Mouse (Mus musculus) thymus, postnatal 36 days (tissue): ENCODE data around the gene Kif13a.

ENCODE experiments used
- DNase-seq, 2 experiments: peaks; one replicate each; pipeline ENCODE4 v3.0.0; 2022; ENCODE audit warnings: mixed read lengths in 2 of 2

Gene Kif13a

GRCm38 (mm10) chr13:46919797-46920196 lies 9.9 kb downstream of the Kif13a start:
- no peak for DNase-seq

- DNase-seq: no peak
Observed at GRCm38 (mm10) chr13:46918509-46918908, 11.2 kb downstream of the Kif13a start.

- DNase-seq: no peak
Observed at GRCm38 (mm10) chr13:46911960-46912359, 17.7 kb downstream of the Kif13a start.

GRCm38 (mm10) chr13:46911018-46911419 lies 18.6 kb downstream of the Kif13a start:
- DNase-seq: no peak

- no peak for DNase-seq
Observed at GRCm38 (mm10) chr13:46909946-46910345, 19.7 kb downstream of the Kif13a start.

- DNase-seq: no peak
Observed at GRCm38 (mm10) chr13:46909005-46909565, 20.6 kb downstream of the Kif13a start.

- no peak for DNase-seq
Observed at GRCm38 (mm10) chr13:46908387-46908786, 21.3 kb downstream of the Kif13a start.

- no peak for DNase-seq
Observed at GRCm38 (mm10) chr13:46907861-46908260, 21.8 kb downstream of the Kif13a start.

GRCm38 (mm10) chr13:46907115-46907514 lies 22.6 kb downstream of the Kif13a start:
- no peak for DNase-seq

GRCm38 (mm10) chr13:46905971-46906370 lies 23.7 kb downstream of the Kif13a start:
- no peak for DNase-seq

GRCm38 (mm10) chr13:46904982-46905621 lies 24.6 kb downstream of the Kif13a start:
- no peak for DNase-seq

- DNase-seq: no peak
Observed at GRCm38 (mm10) chr13:46902568-46903255, 27.0 kb downstream of the Kif13a start.

- DNase-seq: no peak
Observed at GRCm38 (mm10) chr13:46900870-46901555, 28.7 kb downstream of the Kif13a start.

GRCm38 (mm10) chr13:46898837-46899236 lies 30.8 kb downstream of the Kif13a start:
- DNase-seq: no peak

- no peak for DNase-seq
Observed at GRCm38 (mm10) chr13:46898411-46898810, 31.3 kb downstream of the Kif13a start.

- no peak for DNase-seq
Observed at GRCm38 (mm10) chr13:46892380-46892779, 37.3 kb downstream of the Kif13a start.

GRCm38 (mm10) chr13:46888150-46888683 lies 41.5 kb downstream of the Kif13a start:
- DNase-seq: no peak

- no peak for DNase-seq
Observed at GRCm38 (mm10) chr13:46886497-46887261, 43.0 kb downstream of the Kif13a start.

- DNase-seq: no peak
Observed at GRCm38 (mm10) chr13:46885759-46886060, 44.0 kb downstream of the Kif13a start.

GRCm38 (mm10) chr13:46884898-46885758 lies 44.5 kb downstream of the Kif13a start:
- DNase-seq: no peak

GRCm38 (mm10) chr13:46883976-46884375 lies 45.7 kb downstream of the Kif13a start:
- no peak for DNase-seq

- DNase-seq: no peak
Observed at GRCm38 (mm10) chr13:46883381-46883780, 46.3 kb downstream of the Kif13a start.
